ENCODE assay signal across 9 mouse cellular contexts in genomic region chr2:168128211-168128859, GRCm38 (mm10). TPM values are rescaled to one million over a fixed set of nuclear protein-coding genes. Genes with fewer than 3 reads are reported as not detected.
A peak's percentile ranks its signal among the peaks of the same experiment; 100 is the strongest.
DNase-seq lines count a peak whose midpoint lies in the region; ATAC-seq and TF ChIP-seq lines count a peak whose summit lies in the region.
"Had no signal": no experiment of that assay in that cellular context is flagged by ENCODE, and none has a peak within 500 bp of the region (broad histone marks: within the 10 kb centered on the region; RNA-seq: fewer than 3 reads in every experiment).

No protein-coding gene starts in this region.

- TF ChIP-seq POLR2A in testis, adult 2 months (IDR thresholded peaks at IDR 0.05; ENCODE audit: control insufficient read depth, low read depth, low read length): no peak

- WGBS in forebrain, embryonic 13.5 days: 12% methylated on average over 12 of the region's 14 CpGs
- 34% methylated on average over 12 of the region's 14 CpGs for WGBS in liver, embryonic 15.5 days (ENCODE audit: insufficient replicate concordance)
- 37% methylated on average over 14 of the region's 14 CpGs for WGBS in neural tube, embryonic 14.5 days

- TF ChIP-seq CTCF in testis, adult 2 months (IDR thresholded peaks at IDR 0.05; ENCODE audit: control insufficient read depth, insufficient read depth, insufficient replicate concordance, low read depth, low read length): peak; percentile 45; the same call in 1 of the 2 replicates

- H3K9me3 ChIP-seq in forebrain, embryonic 13.5 days (replicated peaks): no peaks in the 10 kb centered on the region
- no peaks in the 10 kb centered on the region for H3K9me3 ChIP-seq in liver, embryonic 15.5 days (replicated peaks)
- H3K9me3 ChIP-seq in neural tube, embryonic 14.5 days (ENCODE audit: control insufficient read depth, low read length): no peaks in the 10 kb centered on the region

- peak; percentile 84 for ATAC-seq in forebrain, embryonic 13.5 days
- ATAC-seq in liver, embryonic 15.5 days (ENCODE audit: insufficient read depth): peak; percentile 68
- ATAC-seq in neural tube, embryonic 14.5 days (ENCODE audit: low read depth): peak; percentile 72; the same call in 1 of the 2 replicates

- H3K27ac ChIP-seq in forebrain, embryonic 13.5 days: no peak overlapping the region
- no peak overlapping the region for H3K27ac ChIP-seq in liver, embryonic 15.5 days (replicated peaks)
- no peak overlapping the region for H3K27ac ChIP-seq in neural tube, embryonic 14.5 days (ENCODE audit: low read depth, low read length)
- H3K27ac ChIP-seq in testis, adult 2 months (ENCODE audit: control insufficient read depth, insufficient read depth, low read depth, low read length): peak overlapping the region; percentile 86

- no peak overlapping the region for H3K4me2 ChIP-seq in forebrain, embryonic 13.5 days
- H3K4me2 ChIP-seq in liver, embryonic 15.5 days: no peak overlapping the region
- H3K4me2 ChIP-seq in neural tube, embryonic 14.5 days (ENCODE audit: low read depth, low read length): no peak overlapping the region

- no peak overlapping the region for H3K4me3 ChIP-seq in forebrain, embryonic 13.5 days
- H3K4me3 ChIP-seq in liver, embryonic 15.5 days (replicated peaks): no peak overlapping the region
- H3K4me3 ChIP-seq in neural tube, embryonic 14.5 days (ENCODE audit: low read depth, low read length): no peak overlapping the region
- no peak overlapping the region for H3K4me3 ChIP-seq in testis, adult 2 months (ENCODE audit: control insufficient read depth, low read depth, low read length)
- H3K4me3 ChIP-seq: erythroblast, embryonic 14.5 days had no signal

- intact Hi-C loops in heart, postnatal 10 days (cut with DNase I): loop anchor here (2.0 kb wide), 1 partner anchor 76 kb away; no protein-coding TSS in a partner anchor

- H3K36me3 ChIP-seq in forebrain, embryonic 13.5 days (ENCODE audit: poor library complexity, severe bottlenecking): no peaks in the 10 kb centered on the region
- no peaks in the 10 kb centered on the region for H3K36me3 ChIP-seq in liver, embryonic 15.5 days (replicated peaks)
- no peaks in the 10 kb centered on the region for H3K36me3 ChIP-seq in neural tube, embryonic 14.5 days (ENCODE audit: control insufficient read depth, insufficient read depth, low read length)
- no peaks in the 10 kb centered on the region for H3K36me3 ChIP-seq in testis, adult 2 months (ENCODE audit: control insufficient read depth, insufficient read depth, low read length)

- no peaks in the 10 kb centered on the region for H3K27me3 ChIP-seq in forebrain, embryonic 13.5 days
- 0 out of 2 replicates have a peak, but pooled peaks cover 3% of the 10 kb centered on the region for H3K27me3 ChIP-seq in liver, embryonic 15.5 days
- H3K27me3 ChIP-seq in neural tube, embryonic 14.5 days (ENCODE audit: control insufficient read depth, insufficient read depth, low read length): no peaks in the 10 kb centered on the region
- no peaks in the 10 kb centered on the region for H3K27me3 ChIP-seq in testis, adult 2 months (ENCODE audit: control insufficient read depth, insufficient read depth, low read length)

- DNase-seq in CD8-positive naive resting alpha-beta T cell, adult 2 months (ENCODE audit: low read depth in 2 of 2, low spot score in 2 of 2): peak; percentile 66 to 77
- peak; percentile 77 for DNase-seq in c-Kit-positive CD71-positive TER-119-positive erythroid progenitor cells, embryonic 14.5 days (ENCODE audit: low spot score)
- DNase-seq in heart, postnatal 10 days: peak; percentile 88 to 92
- DNase-seq in kidney, postnatal 4 days: peak; percentile 97 to 98

- H3K4me1 ChIP-seq in forebrain, embryonic 13.5 days: peaks cover 8% of the 10 kb centered on the region
- peaks cover 12% of the 10 kb centered on the region for H3K4me1 ChIP-seq in liver, embryonic 15.5 days (replicated peaks)
- no peaks in the 10 kb centered on the region for H3K4me1 ChIP-seq in neural tube, embryonic 14.5 days (ENCODE audit: control insufficient read depth, insufficient read depth, low read length)
- peaks cover 9% of the 10 kb centered on the region for H3K4me1 ChIP-seq in testis, adult 2 months (ENCODE audit: control insufficient read depth, insufficient read depth, low read length)

- H3K9ac ChIP-seq in forebrain, embryonic 13.5 days: no peak overlapping the region
- H3K9ac ChIP-seq in liver, embryonic 15.5 days: no peak overlapping the region
- no peak overlapping the region for H3K9ac ChIP-seq in neural tube, embryonic 14.5 days (replicated peaks; ENCODE audit: low read depth, low read length)

RNA-seq across cellular contexts. Expression of gene Pard6b, which starts 47.5 kb away (rescaled TPM):
- polyA plus RNA-seq in forebrain, embryonic 13.5 days (2015; fragmentation: Nextera tagmentation; extraction: Ambion mirVana): 7.6 and 7.7 TPM in 2 replicates
- 1 to 10 TPM; 3.4 to 4.9 TPM for total RNA-seq in heart, postnatal 10 days (2021)
- 2.6 and 2.9 TPM in 2 replicates for polyA plus RNA-seq in liver, embryonic 15.5 days (2015; fragmentation: Nextera tagmentation; extraction: Ambion mirVana)
- 8.5 and 11.2 TPM in 2 replicates for polyA plus RNA-seq in neural tube, embryonic 14.5 days (2014; fragmentation: Nextera tagmentation; extraction: Ambion mirVana)
- polyA plus RNA-seq in testis, adult 2 months (2012; rRNA removed): 5.8 and 6.9 TPM in 2 replicates
